Mouse (Mus musculus) heart, postnatal 36 days (tissue): ENCODE data around the gene Mms19. TPM values are rescaled to one million over a fixed set of nuclear protein-coding genes. Genes with fewer than 3 reads are reported as not detected.

Experiments used
- DNase-seq, 2 experiments: peaks; one replicate each; pipeline ENCODE4 v3.0.0; 2021 to 2022
- intact Hi-C: fragments of 180-260 bp; cut with DNase I; formaldehyde crosslinking; loops from one replicate; pipeline ENCODE4 v1.15.1; 2025
- total RNA-seq, 2 experiments: library from RNA; stranded (reverse); gene quantifications; 2 replicates each; pipeline ENCODE4 v1.2.3; 2021

Mms19 gene
- total RNA-seq = 10 to 100 TPM; 17.3 to 18.0 TPM

DNA sequence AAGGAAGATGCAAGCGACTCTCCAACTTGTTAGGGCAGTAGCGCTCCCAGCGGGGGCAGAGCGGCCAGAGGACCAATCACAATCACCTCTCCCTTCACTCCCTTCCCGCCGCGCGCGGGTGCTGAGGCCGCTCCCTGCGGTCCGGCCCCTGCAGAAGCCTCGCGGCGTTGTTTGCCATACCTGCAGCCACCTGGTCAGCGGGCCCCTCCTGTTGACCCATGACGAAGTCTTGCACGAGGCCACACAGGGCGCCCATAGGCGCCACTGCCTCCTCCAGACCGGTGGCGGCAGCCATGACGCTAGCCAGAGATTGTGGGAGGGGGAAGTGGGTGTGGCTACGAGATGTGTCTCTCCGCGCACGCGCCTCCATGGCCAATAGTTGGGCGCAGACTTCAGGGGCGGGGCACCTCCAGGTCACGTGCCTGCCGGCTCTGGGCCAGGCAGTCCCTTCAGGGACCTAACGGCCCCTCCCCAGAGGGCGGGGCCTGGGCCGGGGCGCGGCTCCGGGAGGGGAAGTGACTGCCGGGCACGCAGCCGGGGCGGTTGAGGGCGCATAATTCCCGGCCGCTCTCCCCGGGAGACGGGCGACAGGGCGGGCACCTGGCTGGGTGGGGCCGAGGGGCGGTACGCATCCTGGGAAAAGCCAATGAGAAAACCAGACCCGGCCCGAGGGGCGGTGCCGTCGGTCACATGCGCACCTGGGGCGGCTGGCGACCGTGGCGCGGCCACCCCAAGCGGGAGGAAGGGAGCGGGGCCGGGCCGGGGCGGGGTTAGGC is at the start of gene Mms19:
Mms19 (minus strand) TSS at position 339 of the 776 bp plus-strand sequence.
- peak; percentile 98 to 100 for DNase-seq
- intact Hi-C loops = loop anchor here (1.0 kb wide), 1 partner anchor 45 kb away; no protein-coding TSS in a partner anchor

DNA sequence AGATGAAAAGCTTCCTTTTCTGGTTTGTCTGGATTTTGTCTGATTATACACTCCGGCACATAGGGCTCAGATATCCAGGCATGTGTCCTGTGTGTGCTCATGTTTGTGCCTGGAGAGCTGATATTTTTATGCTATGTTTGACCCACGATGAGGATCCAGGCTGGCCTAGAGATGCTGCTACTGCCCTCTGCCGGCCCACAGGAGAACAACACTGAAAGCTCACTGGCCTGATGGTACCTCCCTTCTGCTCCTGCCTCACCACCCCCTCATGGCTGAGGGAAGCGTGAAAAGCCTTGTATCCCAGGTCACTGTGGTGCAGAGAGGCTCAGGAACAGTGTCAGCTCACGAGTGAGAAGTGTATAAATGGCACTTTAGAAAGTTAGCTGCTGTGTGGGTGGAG is 45.2 kb upstream of the Mms19 start:
- intact Hi-C loops = loop anchor here (1.0 to 10.0 kb wide), 4 partner anchors 46 to 129 kb away; partner anchors contain the start of genes Exosc1, Pgam1, Rrp12 and Zdhhc16
- DNase-seq = peak; percentile 85 to 90

DNA sequence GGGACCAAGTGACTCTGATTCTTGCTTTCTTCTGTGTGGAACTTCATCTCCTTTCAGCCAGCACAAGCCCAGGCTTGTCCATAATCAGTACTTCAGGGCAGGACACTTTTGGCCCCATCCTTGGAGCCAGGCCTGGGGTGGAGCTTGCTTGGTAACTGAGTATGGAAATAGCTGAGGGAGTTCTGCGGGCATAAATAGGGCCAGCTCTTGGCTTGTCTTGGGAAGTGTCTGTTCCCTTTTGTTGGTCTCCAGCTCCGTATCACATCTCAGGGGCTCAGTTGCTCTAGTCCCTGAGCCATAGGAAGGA is 41.5 kb upstream of the Mms19 start:
- intact Hi-C loops = loop anchor here (10.0 kb wide), 1 partner anchor 88 kb away; the partner anchor contains the start of genes Exosc1 and Zdhhc16

DNA sequence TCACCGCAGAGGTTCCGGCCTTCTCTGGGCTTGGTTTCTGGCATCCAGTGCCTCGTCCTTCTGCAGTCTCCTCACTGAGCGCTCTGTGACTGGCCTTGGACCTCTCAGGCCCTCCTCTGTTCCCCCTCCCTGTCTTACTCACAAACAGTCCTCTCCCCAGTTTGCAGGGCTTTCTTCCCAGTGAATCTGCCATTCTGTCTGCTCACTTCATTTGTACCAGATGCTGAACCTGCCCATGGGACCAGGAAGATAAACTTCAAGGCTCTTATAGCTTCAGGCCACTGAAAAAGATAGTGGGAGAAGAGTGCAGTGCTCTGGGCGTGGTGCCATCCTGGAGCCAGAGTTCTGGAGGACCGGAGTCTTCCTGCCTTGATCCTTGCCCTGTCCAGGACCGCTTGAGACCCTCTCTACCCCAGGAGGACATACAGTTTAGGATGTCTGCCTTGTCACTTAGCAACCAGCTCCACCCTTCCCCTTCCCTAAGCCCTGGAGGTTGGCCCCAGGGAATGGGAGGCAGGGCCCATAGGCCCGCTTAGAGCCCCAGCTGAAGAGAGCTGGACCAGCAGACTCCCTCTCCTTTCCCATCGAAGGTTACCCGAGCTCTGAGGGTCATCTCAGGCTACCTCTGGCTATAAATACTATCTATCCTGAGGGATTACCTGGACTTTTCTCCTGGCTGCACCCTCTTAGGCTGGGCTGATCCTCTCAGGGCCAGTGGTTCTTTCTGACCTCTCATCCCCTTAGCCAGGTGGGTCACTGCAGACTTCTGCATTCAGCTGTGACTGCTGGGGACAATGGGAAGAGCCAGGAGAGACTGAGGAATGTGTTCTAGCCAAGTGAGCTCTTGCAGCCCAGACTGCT is 41.0 kb upstream of the Mms19 start:
- intact Hi-C loops = loop anchor here (10.0 kb wide), 1 partner anchor 87 kb away; the partner anchor contains the start of genes Exosc1 and Zdhhc16
- DNase-seq = peak in 1 of 2 experiments; percentile 39

More for the DNA sequence above, 41.5 kb upstream of the Mms19 start:
- DNase-seq = no peak

DNA sequence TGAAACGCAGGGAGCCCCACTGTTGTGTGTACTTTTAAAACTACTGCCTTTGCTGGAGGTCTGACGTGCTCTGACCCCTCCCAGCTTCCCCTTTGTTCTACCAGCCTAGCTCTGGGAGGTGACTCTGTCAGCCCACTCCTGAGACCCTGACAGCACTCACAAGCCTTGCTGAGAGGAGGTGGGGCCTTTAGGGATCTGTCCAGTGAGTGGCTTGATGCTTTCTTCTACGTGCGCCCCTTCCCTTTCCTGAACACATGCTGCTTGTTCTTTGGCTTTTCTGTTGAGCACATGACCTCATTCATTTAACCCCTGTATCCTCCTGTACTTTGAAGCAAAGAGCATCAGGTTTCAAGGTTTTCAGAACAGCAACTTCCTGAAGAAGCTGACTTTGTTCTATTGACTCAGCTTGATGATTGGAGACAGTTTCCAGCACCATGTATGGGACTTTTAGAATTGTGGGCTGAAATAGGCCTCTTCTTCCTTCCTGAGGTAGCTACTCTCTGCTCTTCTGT is 38.1 kb upstream of the Mms19 start:
- DNase-seq = no peak
- intact Hi-C loops = no loop called here

DNA sequence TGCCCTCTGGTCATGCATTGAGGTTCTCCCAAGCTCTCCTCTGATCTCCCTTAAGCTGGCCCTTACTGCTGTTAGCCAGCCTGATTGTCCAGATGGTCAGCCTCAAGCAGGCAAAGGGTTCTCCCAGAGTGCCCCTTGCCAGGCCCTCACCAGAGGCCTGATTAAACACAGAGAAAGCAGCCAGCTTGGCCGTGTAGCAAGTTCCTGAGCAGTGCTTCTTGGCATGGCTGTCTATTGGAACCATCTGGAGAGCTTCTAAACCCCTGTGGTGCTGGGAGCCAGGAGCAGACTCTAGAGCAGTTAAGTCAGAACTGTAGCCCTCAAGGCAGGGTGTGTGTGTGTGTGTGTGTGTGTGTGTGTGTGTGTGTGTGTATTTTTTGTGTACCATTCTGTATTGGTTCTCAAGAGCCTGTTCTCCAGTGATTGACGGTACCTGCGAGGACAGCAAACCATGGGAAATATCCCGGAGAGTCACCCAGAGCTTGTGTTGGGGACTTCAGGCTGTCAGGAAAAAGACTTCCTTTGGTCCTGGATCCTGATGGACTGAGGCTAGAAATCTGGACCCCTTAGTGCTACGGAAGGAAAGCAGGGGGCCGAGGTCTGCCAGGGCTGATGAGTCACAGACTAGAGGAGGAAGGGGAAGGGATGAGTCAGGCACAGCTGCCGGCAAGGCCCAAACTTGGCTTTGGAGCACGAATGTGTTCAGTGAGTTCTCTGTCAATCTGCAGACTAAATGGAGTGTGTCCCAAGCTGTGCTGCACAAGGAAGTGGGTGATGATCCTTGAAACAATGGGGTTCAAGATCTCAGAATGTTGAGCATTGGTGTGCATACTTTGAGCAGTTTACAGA is 36.7 kb upstream of the Mms19 start:
- intact Hi-C loops = loop anchor here (2.0 kb wide), 1 partner anchor 35 kb away; no protein-coding TSS in a partner anchor

DNA sequence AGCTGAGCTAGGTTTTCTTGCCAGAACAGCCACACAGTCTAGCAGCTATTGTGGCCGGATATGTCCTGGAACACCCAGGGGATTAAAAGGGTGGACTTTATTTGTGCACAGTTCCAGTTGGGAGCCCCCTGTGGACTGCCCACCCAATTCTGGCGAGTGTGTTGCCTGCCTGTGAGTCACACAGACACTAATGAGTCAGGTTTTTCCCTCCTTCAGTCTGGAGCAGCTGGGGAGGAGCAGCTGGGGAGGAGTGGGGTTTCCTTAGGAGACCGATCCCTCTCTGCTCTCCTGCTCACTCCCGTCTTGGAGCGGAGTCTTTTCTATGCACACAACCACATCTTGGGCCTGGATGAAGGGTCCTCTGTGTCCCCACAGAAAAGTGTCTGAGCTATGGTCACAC is 35.9 kb upstream of the Mms19 start:
- intact Hi-C loops = loop anchor here (2.0 kb wide), 1 partner anchor 34 kb away; no protein-coding TSS in a partner anchor
- peak in 1 of 2 experiments; percentile 66 for DNase-seq

More for the DNA sequence above, 36.7 kb upstream of the Mms19 start:
- peak; percentile 70 to 73 for DNase-seq

- intact Hi-C loops = loop anchor here (2.0 kb wide), 1 partner anchor 33 kb away; no protein-coding TSS in a partner anchor
- no peak for DNase-seq
These were observed 35.3 kb upstream of the Mms19 start for GRCm38 (mm10) chr19:42016251-42016650.

GRCm38 (mm10) chr19:42015001-42015400 is 34.0 kb upstream of the Mms19 start:
- intact Hi-C loops = no loop called here
- no peak for DNase-seq

GRCm38 (mm10) chr19:42014231-42014825 is 33.4 kb upstream of the Mms19 start:
- DNase-seq = no peak
- intact Hi-C loops = no loop called here

GRCm38 (mm10) chr19:42011123-42011522 is 30.2 kb upstream of the Mms19 start:
- DNase-seq = no peak
- intact Hi-C loops = no loop called here

DNA sequence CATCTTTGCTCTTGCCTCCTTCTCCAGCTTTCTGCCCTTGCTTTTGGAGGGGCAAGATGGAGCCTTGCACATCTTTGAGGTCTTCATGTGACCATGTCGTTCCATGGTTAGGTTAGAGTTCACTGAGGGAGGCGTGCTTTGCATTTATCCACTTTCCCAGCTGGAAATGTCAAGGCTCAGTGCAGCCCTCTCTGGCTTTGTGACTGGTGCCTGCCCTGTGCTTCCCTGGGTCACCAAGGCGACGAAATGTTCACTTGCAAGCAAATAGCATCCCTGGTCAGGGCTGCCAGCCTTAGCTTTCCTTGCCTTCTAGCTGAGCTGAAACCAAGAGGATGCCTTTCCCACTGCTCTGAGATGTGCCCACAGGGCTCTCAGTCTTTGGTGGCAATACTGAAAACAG is 29.5 kb upstream of the Mms19 start:
- intact Hi-C loops = no loop called here
- DNase-seq = no peak

GRCm38 (mm10) chr19:42009067-42009466 is 28.1 kb upstream of the Mms19 start:
- DNase-seq = no peak
- intact Hi-C loops = no loop called here

DNA sequence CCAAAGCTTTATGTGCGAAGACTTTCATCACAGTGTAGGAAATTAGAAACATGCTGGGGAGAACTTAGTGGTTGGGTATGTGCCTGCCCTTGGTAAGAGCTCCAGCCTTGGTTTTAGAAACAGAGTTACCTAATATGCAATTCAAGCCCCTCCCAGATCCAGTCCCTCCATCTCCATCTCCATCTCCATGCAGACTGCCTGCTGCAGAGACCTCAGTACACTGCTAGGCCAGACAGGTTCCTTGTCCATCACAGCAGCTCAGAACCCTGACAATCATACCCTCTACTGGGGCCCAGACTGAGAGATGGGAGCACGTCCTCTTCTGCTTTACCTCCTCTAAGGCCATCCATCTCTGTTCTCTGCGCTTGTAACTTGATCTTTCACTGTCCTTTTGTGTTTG is 27.6 kb upstream of the Mms19 start:
- no peak for DNase-seq
- intact Hi-C loops = no loop called here

DNA sequence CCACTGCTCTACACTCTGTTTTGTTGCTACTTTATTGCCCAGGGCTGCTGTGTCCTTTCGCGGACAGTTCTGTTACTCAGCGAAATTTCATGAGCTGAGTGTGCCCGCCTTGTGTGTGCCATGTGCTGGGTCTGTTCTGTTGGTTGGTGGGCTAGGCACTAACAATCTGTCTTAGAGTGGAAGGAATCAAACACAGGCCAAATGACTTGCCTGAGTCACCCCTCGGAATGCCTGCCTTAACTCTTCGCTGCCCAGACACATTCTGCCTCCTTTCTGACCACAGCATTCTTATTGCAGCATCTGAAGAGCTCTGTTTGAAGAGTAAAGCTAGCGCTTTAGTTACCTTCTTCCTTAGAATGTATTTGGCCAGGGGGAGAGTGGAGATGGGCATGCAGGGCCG is 25.6 kb upstream of the Mms19 start:
- DNase-seq = no peak
- intact Hi-C loops = no loop called here

DNA sequence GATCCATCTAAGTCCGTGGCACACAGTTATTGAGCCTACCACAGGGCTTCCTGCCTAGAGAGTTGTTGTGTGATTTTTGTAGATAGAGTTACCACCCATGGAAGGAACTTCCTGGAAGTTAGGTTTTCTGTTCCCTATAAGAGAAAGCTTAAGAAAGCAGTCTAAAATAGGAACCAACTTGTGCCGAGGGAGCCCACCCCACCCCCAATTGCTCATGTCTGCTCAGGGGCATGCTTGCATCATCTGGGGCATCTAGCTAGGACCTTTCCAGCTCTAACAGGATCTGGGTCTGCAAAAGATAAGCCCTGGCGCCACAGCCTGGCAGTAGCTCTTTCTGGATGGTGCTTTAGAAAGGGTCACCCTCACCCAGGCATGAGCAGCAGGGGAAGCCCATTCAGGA is 24.7 kb upstream of the Mms19 start:
- intact Hi-C loops = no loop called here
- DNase-seq = no peak

- intact Hi-C loops = no loop called here
- peak in 1 of 2 experiments; percentile 21 for DNase-seq
These were observed 23.3 kb upstream of the Mms19 start for GRCm38 (mm10) chr19:42004258-42004657.

DNA sequence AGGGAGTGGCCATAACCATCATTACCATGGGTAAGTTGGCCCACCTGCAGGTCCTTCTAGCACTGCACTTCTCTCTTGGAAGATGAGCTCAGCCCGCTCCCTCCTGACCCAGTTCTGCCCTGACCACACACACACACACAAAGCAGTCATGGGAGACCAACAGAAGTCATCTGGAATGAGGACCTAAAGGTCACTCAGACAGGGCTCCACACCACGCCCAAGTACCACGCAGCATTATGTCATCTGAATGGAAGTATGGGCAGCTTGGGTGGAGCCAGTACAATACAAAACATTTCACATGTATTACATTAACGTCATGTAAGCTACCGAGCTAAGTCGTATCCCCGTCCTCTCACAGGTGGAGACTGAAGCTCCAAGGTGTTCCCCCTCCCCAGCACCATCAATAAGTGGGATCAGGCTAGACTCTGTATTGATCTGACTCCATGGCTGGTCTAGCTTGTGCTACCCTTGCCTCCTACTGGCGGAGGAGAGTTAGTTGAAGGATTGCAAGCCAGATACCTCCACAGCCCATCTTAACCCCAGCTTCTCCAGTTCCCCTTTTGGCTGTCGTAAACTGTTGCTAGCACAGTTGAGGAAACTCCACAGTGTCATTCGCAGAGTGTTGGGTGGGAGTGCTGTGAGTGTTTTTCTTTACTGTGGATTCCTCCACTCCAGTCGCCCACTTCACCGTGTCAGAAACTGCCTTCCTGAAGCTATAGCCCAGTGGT is 20.5 kb upstream of the Mms19 start:
- intact Hi-C loops = no loop called here
- no peak for DNase-seq

GRCm38 (mm10) chr19:42000446-42000958 is 19.5 kb upstream of the Mms19 start:
- intact Hi-C loops = no loop called here
- peak in 1 of 2 experiments; percentile 40 for DNase-seq
